Mouse (Mus musculus): ENCODE data around the gene Nr1h4.
"Not testable (repeated sequence)": the region's sequence is repeated elsewhere in the genome, so short reads cannot be mapped to it uniquely, and the experiment has no call there.

Nr1h4 gene

GRCm38 (mm10) chr10:89532929-89533727, at the start of gene Nr1h4:
Nr1h4 (minus strand) TSS chr10:89533585.
- DNase-seq (ENCODE audit: low read depth, low spot score), result no peak

GRCm38 (mm10) chr10:89578801-89579200, 45.4 kb upstream of the Nr1h4 start:
- DNase-seq (ENCODE audit: low read depth, low spot score), result no peak

- no peak for DNase-seq (ENCODE audit: low read depth, low spot score)
Observed at GRCm38 (mm10) chr10:89577666-89578065, 44.3 kb upstream of the Nr1h4 start.

- DNase-seq (ENCODE audit: low read depth, low spot score), result no peak
Observed at GRCm38 (mm10) chr10:89573421-89573820, 40.0 kb upstream of the Nr1h4 start.

GRCm38 (mm10) chr10:89572946-89573345, 39.6 kb upstream of the Nr1h4 start:
- DNase-seq (ENCODE audit: low read depth, low spot score), result no peak

- DNase-seq (ENCODE audit: low read depth, low spot score), result no peak
Observed at GRCm38 (mm10) chr10:89567391-89567790, 34.0 kb upstream of the Nr1h4 start.

GRCm38 (mm10) chr10:89565301-89566022, 32.1 kb upstream of the Nr1h4 start:
- DNase-seq (ENCODE audit: low read depth, low spot score), result no peak

- DNase-seq (ENCODE audit: low read depth, low spot score), result no peak
Observed at GRCm38 (mm10) chr10:89562113-89562512, 28.7 kb upstream of the Nr1h4 start.

GRCm38 (mm10) chr10:89559351-89559750, 26.0 kb upstream of the Nr1h4 start:
- DNase-seq (ENCODE audit: low read depth, low spot score), result no peak

- DNase-seq (ENCODE audit: low read depth, low spot score), result not testable (repeated sequence)
Observed at GRCm38 (mm10) chr10:89554885-89555284, 21.5 kb upstream of the Nr1h4 start.

GRCm38 (mm10) chr10:89553855-89554254, 20.5 kb upstream of the Nr1h4 start:
- not testable (repeated sequence) for DNase-seq (ENCODE audit: low read depth, low spot score)

GRCm38 (mm10) chr10:89553015-89553414, 19.6 kb upstream of the Nr1h4 start:
- no peak for DNase-seq (ENCODE audit: low read depth, low spot score)

- DNase-seq (ENCODE audit: low read depth, low spot score), result no peak
Observed at GRCm38 (mm10) chr10:89551657-89552056, 18.3 kb upstream of the Nr1h4 start.

GRCm38 (mm10) chr10:89548028-89548427, 14.6 kb upstream of the Nr1h4 start:
- no peak for DNase-seq (ENCODE audit: low read depth, low spot score)

GRCm38 (mm10) chr10:89546989-89547388, 13.6 kb upstream of the Nr1h4 start:
- no peak for DNase-seq (ENCODE audit: low read depth, low spot score)

- no peak for DNase-seq (ENCODE audit: low read depth, low spot score)
Observed at GRCm38 (mm10) chr10:89543867-89544266, 10.5 kb upstream of the Nr1h4 start.

- DNase-seq (ENCODE audit: low read depth, low spot score), result no peak
Observed at GRCm38 (mm10) chr10:89542321-89542720, 8.9 kb upstream of the Nr1h4 start.

- DNase-seq (ENCODE audit: low read depth, low spot score), result no peak
Observed at GRCm38 (mm10) chr10:89532451-89532850, 934 bp downstream of the Nr1h4 start.

- DNase-seq (ENCODE audit: low read depth, low spot score), result no peak
Observed at GRCm38 (mm10) chr10:89531976-89532375, 1.4 kb downstream of the Nr1h4 start.

GRCm38 (mm10) chr10:89531194-89531634, 2.2 kb downstream of the Nr1h4 start:
- no peak for DNase-seq (ENCODE audit: low read depth, low spot score)

- DNase-seq (ENCODE audit: low read depth, low spot score), result no peak
Observed at GRCm38 (mm10) chr10:89527054-89527453, 6.3 kb downstream of the Nr1h4 start.

GRCm38 (mm10) chr10:89525823-89526222, 7.6 kb downstream of the Nr1h4 start:
- no peak for DNase-seq (ENCODE audit: low read depth, low spot score)

GRCm38 (mm10) chr10:89522481-89522880, 10.9 kb downstream of the Nr1h4 start:
- no peak for DNase-seq (ENCODE audit: low read depth, low spot score)
